Comparison of ENCODE assay signal across 9 mouse cellular contexts in the genomic region with DNA sequence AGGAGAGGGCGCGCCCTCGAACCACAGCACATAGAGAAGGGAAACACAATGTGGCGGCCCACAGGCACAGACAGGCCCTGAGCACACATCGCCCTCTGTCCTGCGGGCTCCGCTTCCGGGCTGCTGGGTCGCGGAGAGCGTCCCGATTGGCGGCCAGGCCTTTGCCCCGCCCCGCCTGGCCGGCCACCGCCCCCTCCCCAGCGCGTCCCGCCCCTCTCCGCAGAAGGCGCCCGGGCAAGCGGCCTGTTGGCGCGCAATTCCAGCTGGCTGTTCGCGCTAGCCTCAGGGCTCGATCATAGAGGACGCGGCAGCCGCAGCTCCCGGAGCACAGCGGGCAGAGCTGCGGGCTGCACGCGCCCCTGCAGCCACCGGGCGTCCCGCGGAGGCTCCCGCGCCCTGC.
DNase-seq lines count a peak whose midpoint lies in the region.
"Had no signal": no experiment of that assay in that cellular context is flagged by ENCODE, and none has a peak within 500 bp of the region (broad histone marks: within the 10 kb centered on the region; RNA-seq: fewer than 3 reads in every experiment).

No protein-coding gene starts in this region.

- intact Hi-C loops in heart, postnatal 14 days (cut with DNase I) = no loop called here
- intact Hi-C loops in heart, postnatal 10 days (cut with DNase I) = no loop called here

- peak; percentile 0 to 4 for DNase-seq in heart, postnatal 14 days
- DNase-seq in heart, postnatal 10 days = no peak
- DNase-seq in thymus, postnatal 4 days = peak; percentile 30
- DNase-seq in thymus, adult 18-20 months = no peak
- DNase-seq in adrenal gland, postnatal 36 days = peak; percentile 5 to 14
- peak; percentile 72 for DNase-seq in yolk sac, embryonic 10.5 days (ENCODE audit: low spot score)
- no peak for DNase-seq in spleen, postnatal 36 days (ENCODE audit: low spot score in 2 of 2)
- DNase-seq: cerebellum, adult 8-10 months; kidney, adult 2 months had no signal

Comparison
In these comparisons a context has a peak if more than half of its experiments do, and no peak if none do; other contexts are left out.
1. DNase-seq: peak in heart, postnatal 14 days (2 of 2), thymus, postnatal 4 days (single experiment), adrenal gland, postnatal 36 days (2 of 2) and yolk sac, embryonic 10.5 days (single experiment); none in heart, postnatal 10 days (0 of 2), thymus, adult 18-20 months (0 of 2) and spleen, postnatal 36 days (0 of 2).